Mouse (Mus musculus): ENCODE results near the gene Unk. TPM values are rescaled to one million over a fixed set of nuclear protein-coding genes. Genes with fewer than 3 reads are reported as not detected.

Unk gene
- polyA plus RNA-seq, 1 experiment = 14.5 TPM

GRCm38 (mm10) chr11:116058022-116058614, 28.0 kb downstream of the Unk start:
- Histone ChIP-seq H3K79me3 (ENCODE audit: low read depth) (no peaks in the 10 kb centered on the region), H3K36me3 (ENCODE audit: control insufficient read depth, insufficient read depth) (peaks cover 70% of the 10 kb centered on the region), H3K79me2 (ENCODE audit: control insufficient read depth, insufficient read depth) (no peaks in the 10 kb centered on the region), H3K27me3 (ENCODE audit: control insufficient read depth, insufficient read depth, insufficient read length) (no peaks in the 10 kb centered on the region), H3ac (ENCODE audit: control insufficient read depth, insufficient read length, low read depth) (no peak overlapping the region), H3K4me3 (ENCODE audit: insufficient read depth, poor library complexity, severe bottlenecking) (no peak overlapping the region)
- TF ChIP-seq USF1 (IDR thresholded peaks at IDR 0.05; ENCODE audit: low read depth) (no peak), MAX (IDR thresholded peaks at IDR 0.05) (no peak), CEBPB (IDR thresholded peaks at IDR 0.05; ENCODE audit: low read depth) (no peak), MYOD1 (IDR thresholded peaks at IDR 0.05; ENCODE audit: control insufficient read depth, insufficient read length, low read depth) (no peak)

GRCm38 (mm10) chr11:116058868-116059690, 29.0 kb downstream of the Unk start:
- H3ac ChIP-seq (ENCODE audit: control insufficient read depth, insufficient read length, low read depth) = no peak overlapping the region
- no peaks in the 10 kb centered on the region for H3K79me2 ChIP-seq (ENCODE audit: control insufficient read depth, insufficient read depth)
- no peak overlapping the region for H3K4me3 ChIP-seq (ENCODE audit: insufficient read depth, poor library complexity, severe bottlenecking)
- H3K79me3 ChIP-seq (ENCODE audit: low read depth) = no peaks in the 10 kb centered on the region
- TF ChIP-seq MAX (IDR thresholded peaks at IDR 0.05) (no peak), MYOD1 (IDR thresholded peaks at IDR 0.05; ENCODE audit: control insufficient read depth, insufficient read length, low read depth) (no peak), MYOG (IDR thresholded peaks at IDR 0.05; ENCODE audit: control insufficient read depth, extremely low read depth, insufficient read length) (no peak), CEBPB (IDR thresholded peaks at IDR 0.05; ENCODE audit: low read depth) (no peak), CTCF (IDR thresholded peaks at IDR 0.05; ENCODE audit: control insufficient read depth, insufficient read depth, insufficient read length) (no peak), FOSL1 (IDR thresholded peaks at IDR 0.05; ENCODE audit: insufficient read depth, low read length, poor library complexity, severe bottlenecking) (no peak), USF1 (IDR thresholded peaks at IDR 0.05; ENCODE audit: low read depth) (no peak)
- H3K36me3 ChIP-seq (ENCODE audit: control insufficient read depth, insufficient read depth) = peaks cover 62% of the 10 kb centered on the region
- H3K27me3 ChIP-seq (ENCODE audit: control insufficient read depth, insufficient read depth, insufficient read length) = no peaks in the 10 kb centered on the region

GRCm38 (mm10) chr11:116059691-116060025, 29.5 kb downstream of the Unk start:
- TF ChIP-seq CTCF (IDR thresholded peaks at IDR 0.05; ENCODE audit: control insufficient read depth, insufficient read depth, insufficient read length) (no peak), MAX (IDR thresholded peaks at IDR 0.05) (no peak), FOSL1 (IDR thresholded peaks at IDR 0.05; ENCODE audit: insufficient read depth, low read length, poor library complexity, severe bottlenecking) (no peak), USF1 (IDR thresholded peaks at IDR 0.05; ENCODE audit: low read depth) (no peak), MYOD1 (IDR thresholded peaks at IDR 0.05; ENCODE audit: control insufficient read depth, insufficient read length, low read depth) (no peak), CEBPB (IDR thresholded peaks at IDR 0.05; ENCODE audit: low read depth) (no peak), MYOG (IDR thresholded peaks at IDR 0.05; ENCODE audit: control insufficient read depth, extremely low read depth, insufficient read length) (no peak)
- Histone ChIP-seq H3K27me3 (ENCODE audit: control insufficient read depth, insufficient read depth, insufficient read length) (no peaks in the 10 kb centered on the region), H3K79me2 (ENCODE audit: control insufficient read depth, insufficient read depth) (no peaks in the 10 kb centered on the region), H3K36me3 (ENCODE audit: control insufficient read depth, insufficient read depth) (peaks cover 58% of the 10 kb centered on the region), H3K4me3 (ENCODE audit: insufficient read depth, poor library complexity, severe bottlenecking) (no peak overlapping the region), H3K79me3 (ENCODE audit: low read depth) (no peaks in the 10 kb centered on the region), H3ac (ENCODE audit: control insufficient read depth, insufficient read length, low read depth) (no peak overlapping the region)

GRCm38 (mm10) chr11:116060596-116060995, 30.5 kb downstream of the Unk start:
- Histone ChIP-seq H3K27me3 (ENCODE audit: control insufficient read depth, insufficient read depth, insufficient read length) (no peaks in the 10 kb centered on the region), H3K79me3 (ENCODE audit: low read depth) (no peaks in the 10 kb centered on the region), H3K36me3 (ENCODE audit: control insufficient read depth, insufficient read depth) (peaks cover 49% of the 10 kb centered on the region), H3K79me2 (ENCODE audit: control insufficient read depth, insufficient read depth) (no peaks in the 10 kb centered on the region), H3K4me3 (ENCODE audit: insufficient read depth, poor library complexity, severe bottlenecking) (no peak overlapping the region), H3ac (ENCODE audit: control insufficient read depth, insufficient read length, low read depth) (no peak overlapping the region)
- no peak for TF ChIP-seq CTCF (IDR thresholded peaks at IDR 0.05; ENCODE audit: control insufficient read depth, insufficient read depth, insufficient read length)
- no peak for TF ChIP-seq MYOG (IDR thresholded peaks at IDR 0.05; ENCODE audit: control insufficient read depth, extremely low read depth, insufficient read length)
- TF ChIP-seq USF1 (IDR thresholded peaks at IDR 0.05; ENCODE audit: low read depth) = no peak
- no peak for TF ChIP-seq MYOD1 (IDR thresholded peaks at IDR 0.05; ENCODE audit: control insufficient read depth, insufficient read length, low read depth)
- no peak for TF ChIP-seq CEBPB (IDR thresholded peaks at IDR 0.05; ENCODE audit: low read depth)
- TF ChIP-seq MAX (IDR thresholded peaks at IDR 0.05) = no peak
- no peak for TF ChIP-seq FOSL1 (IDR thresholded peaks at IDR 0.05; ENCODE audit: insufficient read depth, low read length, poor library complexity, severe bottlenecking)

- Histone ChIP-seq H3K4me3 (ENCODE audit: insufficient read depth, poor library complexity, severe bottlenecking) (no peak overlapping the region), H3K79me3 (ENCODE audit: low read depth) (no peaks in the 10 kb centered on the region), H3ac (ENCODE audit: control insufficient read depth, insufficient read length, low read depth) (no peak overlapping the region), H3K36me3 (ENCODE audit: control insufficient read depth, insufficient read depth) (peaks cover 38% of the 10 kb centered on the region), H3K27me3 (ENCODE audit: control insufficient read depth, insufficient read depth, insufficient read length) (no peaks in the 10 kb centered on the region), H3K79me2 (ENCODE audit: control insufficient read depth, insufficient read depth) (no peaks in the 10 kb centered on the region)
- TF ChIP-seq MYOD1 (IDR thresholded peaks at IDR 0.05; ENCODE audit: control insufficient read depth, insufficient read length, low read depth) (no peak), CEBPB (IDR thresholded peaks at IDR 0.05; ENCODE audit: low read depth) (no peak), MAX (IDR thresholded peaks at IDR 0.05) (no peak), CTCF (IDR thresholded peaks at IDR 0.05; ENCODE audit: control insufficient read depth, insufficient read depth, insufficient read length) (no peak), FOSL1 (IDR thresholded peaks at IDR 0.05; ENCODE audit: insufficient read depth, low read length, poor library complexity, severe bottlenecking) (no peak), USF1 (IDR thresholded peaks at IDR 0.05; ENCODE audit: low read depth) (no peak), MYOG (IDR thresholded peaks at IDR 0.05; ENCODE audit: control insufficient read depth, extremely low read depth, insufficient read length) (no peak)
Observed at GRCm38 (mm10) chr11:116061641-116062415, 31.7 kb downstream of the Unk start.

Measured in C2C12 (cell line).